Mouse (Mus musculus) cerebellum, postnatal 10 days (tissue): Measurements from ENCODE around the gene Eva1c.
"Not testable (repeated sequence)": the region's sequence is repeated elsewhere in the genome, so short reads cannot be mapped to it uniquely, and the experiment has no call there.

Experiments
- DNase-seq, 2 experiments: peaks; one replicate each; pipeline ENCODE4 v3.0.0; 2021; ENCODE audit warnings: mixed read lengths in 2 of 2

Eva1c gene

GRCm38 (mm10) chr16:90826457-90826856, at the start of gene Eva1c:
Gene Eva1c (plus strand): TSS chr16:90826719.
- no peak for DNase-seq

- DNase-seq, result no peak
Measured at GRCm38 (mm10) chr16:90779783-90780182, 46.7 kb upstream of the Eva1c start.

- no peak for DNase-seq
Measured at GRCm38 (mm10) chr16:90783302-90783701, 43.2 kb upstream of the Eva1c start.

GRCm38 (mm10) chr16:90785257-90785656, 41.3 kb upstream of the Eva1c start:
- no peak for DNase-seq

- DNase-seq, result no peak
Measured at GRCm38 (mm10) chr16:90788580-90788979, 37.9 kb upstream of the Eva1c start.

- peak in 1 of 2 experiments; percentile 68 for DNase-seq
Measured at GRCm38 (mm10) chr16:90790946-90791345, 35.6 kb upstream of the Eva1c start.

- DNase-seq, result no peak
Measured at GRCm38 (mm10) chr16:90792066-90792465, 34.5 kb upstream of the Eva1c start.

GRCm38 (mm10) chr16:90792500-90792899, 34.0 kb upstream of the Eva1c start:
- DNase-seq, result peak; percentile 76 to 84

- DNase-seq, result no peak
Measured at GRCm38 (mm10) chr16:90794708-90795107, 31.8 kb upstream of the Eva1c start.

GRCm38 (mm10) chr16:90798446-90798845, 28.1 kb upstream of the Eva1c start:
- peak; percentile 57 to 72 for DNase-seq

GRCm38 (mm10) chr16:90798848-90799247, 27.7 kb upstream of the Eva1c start:
- no peak for DNase-seq

GRCm38 (mm10) chr16:90799840-90800239, 26.7 kb upstream of the Eva1c start:
- no peak for DNase-seq

GRCm38 (mm10) chr16:90801251-90801650, 25.3 kb upstream of the Eva1c start:
- no peak for DNase-seq

- DNase-seq, result peak; percentile 48 to 53
Measured at GRCm38 (mm10) chr16:90801928-90802327, 24.6 kb upstream of the Eva1c start.

GRCm38 (mm10) chr16:90804466-90804865, 22.1 kb upstream of the Eva1c start:
- no peak for DNase-seq

- peak; percentile 99 for DNase-seq
Measured at GRCm38 (mm10) chr16:90809975-90810715, 16.4 kb upstream of the Eva1c start, which contains the start of gene Urb1. Gene Urb1 (minus strand): TSS chr16:90810413.

GRCm38 (mm10) chr16:90810716-90811256, 15.7 kb upstream of the Eva1c start:
- no peak for DNase-seq

- no peak for DNase-seq
Measured at GRCm38 (mm10) chr16:90812086-90812485, 14.4 kb upstream of the Eva1c start.

- no peak for DNase-seq
Measured at GRCm38 (mm10) chr16:90820326-90820725, 6.2 kb upstream of the Eva1c start.

- DNase-seq, result no peak
Measured at GRCm38 (mm10) chr16:90821046-90821697, 5.3 kb upstream of the Eva1c start.

GRCm38 (mm10) chr16:90822284-90822935, 4.1 kb upstream of the Eva1c start:
- no peak for DNase-seq

GRCm38 (mm10) chr16:90822981-90823380, 3.5 kb upstream of the Eva1c start:
- peak; percentile 29 to 46 for DNase-seq

- not testable (repeated sequence) for DNase-seq
Measured at GRCm38 (mm10) chr16:90823986-90824385, 2.5 kb upstream of the Eva1c start.
